Mouse (Mus musculus) lung, adult 2 months (tissue): ENCODE measurements around the gene Tspyl3.

Experiments used
- CTCF ChIP-seq: fragments of 200-500 bp; IDR thresholded peaks from 2 replicates; pipeline ENCODE4 v1.5.1; 2011; ENCODE audit warnings: mild to moderate bottlenecking, low read length, control low read depth; ENCODE audit not compliant: insufficient read depth
- POLR2A ChIP-seq: fragments of 200-500 bp; IDR thresholded peaks from 2 replicates; pipeline ENCODE4 v1.6.1; 2011; ENCODE audit warnings: low read depth, mild to moderate bottlenecking, control low read depth, low read length, borderline replicate concordance; ENCODE audit errors: extremely low read depth

- TF ChIP-seq POLR2A = no peak
- no peak for TF ChIP-seq CTCF
Measured at GRCm38 (mm10) chr2:153249751-153250150, 24.5 kb upstream of the Tspyl3 start.
